Mouse (Mus musculus) hindbrain, embryonic 11.5 days (tissue): ENCODE data around the gene Traf3. TPM values are rescaled to one million over a fixed set of nuclear protein-coding genes. Genes with fewer than 3 reads are reported as not detected.

Experiments used
- ATAC-seq: fragments of 200-750 bp; cut with Nextera tagmentation; 2 replicates; pipeline ENCODE4 v1.8.0; 2017; ENCODE audit warnings: mild to moderate bottlenecking, moderate TSS enrichment, moderate library complexity; ENCODE audit not compliant: low FRiP score
- DNase-seq: peaks from one replicate; pipeline ENCODE4 v3.0.0-alpha.2; 2015; ENCODE audit warnings: low spot score
- H3K27ac ChIP-seq: fragments of 300-500 bp; sonication (generic); 2 replicates; pipeline ENCODE4 v1.5.1; 2014; ENCODE audit warnings: mild to moderate bottlenecking, low read depth, low read length
- H3K27me3 ChIP-seq: fragments of 300-500 bp; sonication (generic); 2 replicates; pipeline ENCODE4 v1.6.1; 2014; ENCODE audit warnings: mild to moderate bottlenecking, low read length, moderate library complexity, mixed read lengths; ENCODE audit not compliant: control insufficient read depth, insufficient read depth
- H3K36me3 ChIP-seq: fragments of 300-500 bp; sonication (generic); 2 replicates; pipeline ENCODE4 v1.6.1; 2014; ENCODE audit warnings: mild to moderate bottlenecking, low read length, moderate library complexity, mixed read lengths; ENCODE audit not compliant: control insufficient read depth, insufficient read depth
- H3K4me1 ChIP-seq: fragments of 300-500 bp; sonication (generic); replicated peaks from 2 replicates; pipeline ENCODE4 v1.6.1; 2014; ENCODE audit warnings: low read length, mixed read lengths; ENCODE audit not compliant: control insufficient read depth, insufficient read depth
- H3K4me2 ChIP-seq: fragments of 300-500 bp; sonication (generic); replicated peaks from 2 replicates; pipeline ENCODE4 v1.6.1; 2014; ENCODE audit warnings: mild to moderate bottlenecking, low read depth, low read length
- H3K4me3 ChIP-seq: fragments of 300-500 bp; sonication (generic); 2 replicates; pipeline ENCODE4 v1.5.1; 2014; ENCODE audit warnings: low read depth, low read length
- H3K9ac ChIP-seq: fragments of 300-500 bp; sonication (generic); 2 replicates; pipeline ENCODE4 v1.6.1; 2014; ENCODE audit warnings: low read depth, low read length
- H3K9me3 ChIP-seq: fragments of 300-500 bp; sonication (generic); 2 replicates; pipeline ENCODE4 v1.6.1; 2016; ENCODE audit warnings: low read length; ENCODE audit not compliant: control insufficient read depth
- WGBS: fragments of 180-500 bp; shearing (Covaris S2); extraction: QIAGEN DNeasy Blood & Tissue Kit; methylation state at CpG from one replicate; pipeline ENCODE4 v1.1.7; 2014; 5-methylcytosine and 5-hydroxymethylcytosine counted together
- polyA plus RNA-seq: library from polyadenylated mRNA; unstranded; fragments of >200 nt; fragmentation: Nextera tagmentation; extraction: Ambion mirVana; gene quantifications from 2 replicates; pipeline ENCODE4 v1.2.1, GENCODE M21; 2014

Traf3 gene
- 11.4 and 16.2 TPM in 2 replicates for polyA plus RNA-seq

DNA sequence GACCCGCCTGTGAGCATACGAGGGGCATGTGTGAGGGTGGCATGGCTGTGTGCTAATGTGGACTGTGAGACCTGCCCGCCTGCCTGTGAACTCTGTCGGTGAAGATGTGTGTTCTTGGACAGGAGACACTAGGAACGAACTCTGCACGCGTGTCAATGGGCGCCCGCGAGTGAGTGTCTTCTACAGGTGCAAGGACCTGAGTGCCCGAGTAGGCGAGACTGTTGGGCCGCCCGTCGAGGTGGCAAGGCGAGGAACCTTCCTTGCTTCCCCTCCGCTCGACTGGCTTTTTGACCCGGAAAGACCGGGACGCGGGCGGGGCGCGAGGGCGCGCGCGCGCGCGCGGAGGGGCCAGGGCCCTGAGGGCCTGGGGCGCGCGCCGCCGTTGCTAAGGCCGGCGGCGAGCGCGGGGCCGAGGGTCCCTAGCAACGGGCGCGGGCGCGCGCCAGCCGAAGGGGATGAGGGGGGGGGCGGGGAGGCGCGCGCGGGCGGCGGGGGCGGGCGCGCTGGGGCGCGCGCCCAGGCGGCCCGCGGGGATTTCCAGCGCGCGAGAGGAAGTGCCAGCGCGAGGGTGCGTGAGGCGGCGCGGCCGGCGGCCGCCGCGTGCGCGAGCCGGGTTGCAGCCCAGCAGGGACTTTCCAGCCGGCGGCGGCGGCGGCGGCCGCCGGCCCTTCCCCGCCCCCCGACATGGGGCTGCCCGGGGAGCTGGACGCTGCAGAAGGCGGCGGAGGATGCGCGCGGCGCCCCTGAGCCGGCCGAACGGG is at the start of gene Traf3:
TSS of gene Traf3 (plus strand) at position 540 of the 761 bp plus-strand sequence.
- Histone ChIP-seq H3K4me2 (peak within 1 kb of the TSS; percentile 56), H3K27me3 (no peaks in the 10 kb centered on the region), H3K9me3 (no peaks in the 10 kb centered on the region), H3K36me3 (no peaks in the 10 kb centered on the region), H3K9ac (peak within 1 kb of the TSS; percentile 83), H3K4me3 (peak within 1 kb of the TSS; percentile 78), H3K27ac (peak within 1 kb of the TSS; percentile 86), H3K4me1 (peaks cover 17% of the 10 kb centered on the region)
- ATAC-seq (peak; percentile 31), DNase-seq (peak; percentile 88)
- WGBS: 11% methylated on average over 32 of the region's 105 CpGs

DNA sequence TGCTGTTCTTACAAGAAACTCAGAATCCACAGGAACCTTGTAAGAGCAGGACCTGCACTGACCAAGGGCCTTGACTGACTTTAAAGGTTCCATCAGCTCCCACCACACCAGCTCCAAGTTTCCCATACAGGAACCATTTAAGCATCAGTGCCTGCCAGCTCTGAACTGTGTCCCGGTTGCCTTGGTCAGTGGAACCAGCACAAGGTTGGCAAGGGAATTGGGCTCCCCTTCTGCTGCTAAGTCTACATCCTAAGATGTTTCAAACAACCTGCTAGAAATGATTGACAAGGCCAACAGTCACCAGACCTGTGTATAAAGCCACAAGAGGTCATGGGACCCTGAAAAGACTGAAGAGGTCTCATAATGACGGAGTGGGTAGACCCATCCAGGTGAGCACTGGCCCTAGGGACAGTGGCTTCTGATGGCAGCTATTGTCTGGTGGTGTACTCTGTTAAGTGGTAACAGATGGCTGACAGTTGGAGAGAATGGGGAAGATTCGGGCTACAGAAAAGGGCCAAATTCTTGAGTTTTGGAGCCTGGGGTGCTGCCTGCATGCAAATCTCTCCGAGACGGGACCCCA is 46.6 kb upstream of the Traf3 start:
- H3K36me3 ChIP-seq: 0 out of 2 replicates have a peak, but pooled peaks cover 2% of the 10 kb centered on the region
- ATAC-seq: no peak

DNA sequence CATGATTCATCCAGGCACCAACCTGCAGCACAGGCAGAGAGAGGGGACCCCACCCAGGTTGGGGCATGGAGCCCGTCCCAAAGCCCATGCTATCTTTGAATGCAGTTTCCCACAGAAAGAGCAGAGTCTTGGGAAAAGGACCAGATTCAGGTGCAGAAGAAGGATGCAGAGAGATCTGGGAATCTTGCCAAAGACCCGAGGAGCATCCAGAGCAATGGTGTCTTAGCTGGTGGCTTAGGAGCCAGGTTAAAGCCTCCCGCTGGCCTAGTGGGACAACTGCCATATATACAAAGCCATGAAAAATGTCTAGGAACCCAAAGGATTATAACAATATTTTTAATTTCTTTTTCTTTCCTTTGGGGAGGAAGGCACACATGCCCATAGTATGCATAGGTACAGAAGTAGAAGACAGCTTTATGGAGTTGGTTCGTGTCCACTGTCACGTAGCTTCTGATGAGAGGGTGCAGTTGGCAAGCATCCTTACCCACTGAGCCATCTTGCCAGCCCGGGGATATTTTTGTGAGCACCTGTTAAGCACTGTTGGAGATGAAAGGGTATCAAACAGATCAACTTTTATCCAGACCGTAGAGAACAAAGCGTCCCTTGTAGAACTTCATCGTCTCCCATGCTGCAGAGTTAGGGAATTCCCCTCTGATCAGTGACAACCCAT is 45.1 kb upstream of the Traf3 start:
- Histone ChIP-seq H3K4me2 (no peak overlapping the region), H3K9ac (no peak overlapping the region), H3K4me1 (no peaks in the 10 kb centered on the region; the same call in 1 of the 2 replicates), H3K4me3 (no peak overlapping the region), H3K9me3 (no peaks in the 10 kb centered on the region), H3K27me3 (no peaks in the 10 kb centered on the region), H3K36me3 (0 out of 2 replicates have a peak, but pooled peaks cover 2% of the 10 kb centered on the region), H3K27ac (no peak overlapping the region)
- DNase-seq: no peak
- 95% methylated on average over 9 of the region's 9 CpGs for WGBS
- ATAC-seq: no peak

More for the DNA sequence above, 46.6 kb upstream of the Traf3 start:
- WGBS: 88% methylated on average over 5 of the region's 5 CpGs
- no peak overlapping the region for H3K4me2 ChIP-seq
- no peak overlapping the region for H3K4me3 ChIP-seq
- no peak overlapping the region for H3K27ac ChIP-seq
- no peaks in the 10 kb centered on the region for H3K9me3 ChIP-seq
- H3K4me1 ChIP-seq: no peaks in the 10 kb centered on the region; the same call in 1 of the 2 replicates
- DNase-seq: no peak
- no peaks in the 10 kb centered on the region for H3K27me3 ChIP-seq
- H3K9ac ChIP-seq: no peak overlapping the region

GRCm38 (mm10) chr12:111122332-111122852 is 43.8 kb upstream of the Traf3 start:
- Histone ChIP-seq H3K36me3 (no peaks in the 10 kb centered on the region), H3K9ac (no peak overlapping the region), H3K27me3 (no peaks in the 10 kb centered on the region), H3K4me2 (no peak overlapping the region), H3K9me3 (no peaks in the 10 kb centered on the region), H3K4me1 (no peaks in the 10 kb centered on the region; the same call in 1 of the 2 replicates), H3K27ac (no peak overlapping the region), H3K4me3 (no peak overlapping the region)
- no peak for ATAC-seq
- DNase-seq: peak; percentile 35

GRCm38 (mm10) chr12:111124601-111125260 is 41.4 kb upstream of the Traf3 start:
- Histone ChIP-seq H3K9me3 (no peaks in the 10 kb centered on the region), H3K36me3 (no peaks in the 10 kb centered on the region), H3K4me2 (no peak overlapping the region), H3K4me3 (no peak overlapping the region), H3K9ac (no peak overlapping the region), H3K4me1 (no peaks in the 10 kb centered on the region), H3K27me3 (no peaks in the 10 kb centered on the region), H3K27ac (no peak overlapping the region)
- DNase-seq: no peak
- 79% methylated on average over 14 of the region's 14 CpGs for WGBS
- ATAC-seq: no peak

GRCm38 (mm10) chr12:111125666-111126065 is 40.5 kb upstream of the Traf3 start:
- Histone ChIP-seq H3K36me3 (no peaks in the 10 kb centered on the region), H3K4me3 (no peak overlapping the region), H3K27ac (no peak overlapping the region), H3K9me3 (no peaks in the 10 kb centered on the region), H3K27me3 (no peaks in the 10 kb centered on the region), H3K4me2 (no peak overlapping the region), H3K9ac (no peak overlapping the region), H3K4me1 (no peaks in the 10 kb centered on the region)
- WGBS: 90% methylated on average over 6 of the region's 6 CpGs
- DNase-seq (no peak), ATAC-seq (no peak)

- H3K4me2 ChIP-seq: no peak overlapping the region
- no peak for DNase-seq
- no peaks in the 10 kb centered on the region for H3K36me3 ChIP-seq
- H3K27ac ChIP-seq: no peak overlapping the region
- no peaks in the 10 kb centered on the region for H3K9me3 ChIP-seq
- H3K4me3 ChIP-seq: no peak overlapping the region
- 85% methylated on average over 7 of the region's 7 CpGs for WGBS
- H3K4me1 ChIP-seq: no peaks in the 10 kb centered on the region
- no peak overlapping the region for H3K9ac ChIP-seq
- no peaks in the 10 kb centered on the region for H3K27me3 ChIP-seq
- ATAC-seq: no peak
Observed at GRCm38 (mm10) chr12:111134169-111134568, 32.0 kb upstream of the Traf3 start.
